Mouse (Mus musculus) lung, adult 18-20 months (tissue): ENCODE data around the gene Ugt1a1.
A peak's percentile ranks its signal among the peaks of the same experiment; 100 is the strongest.
"Not testable (repeated sequence)": the region's sequence is repeated elsewhere in the genome, so short reads cannot be mapped to it uniquely, and the experiment has no call there.

ENCODE experiments used
- DNase-seq, 2 experiments: peaks; one replicate each; pipeline ENCODE4 v3.0.0; 2022; ENCODE audit warnings: mixed read lengths in 2 of 2

Ugt1a1 gene

GRCm38 (mm10) chr1:88211812-88212211 lies at the start of gene Ugt1a1:
Gene Ugt1a1 (plus strand): TSS chr1:88211959.
- peak in 1 of 2 experiments; percentile 6 for DNase-seq

GRCm38 (mm10) chr1:88165711-88166110 lies 46.0 kb upstream of the Ugt1a1 start, which contains the start of gene Ugt1a5:
Gene Ugt1a5 (plus strand): TSS chr1:88166012.
- no peak for DNase-seq

- DNase-seq, result not testable (repeated sequence)
Measured at GRCm38 (mm10) chr1:88172190-88172589, 39.6 kb upstream of the Ugt1a1 start.

- no peak for DNase-seq
Measured at GRCm38 (mm10) chr1:88179657-88180056, 32.1 kb upstream of the Ugt1a1 start.

- DNase-seq, result no peak
Measured at GRCm38 (mm10) chr1:88186325-88186935, 25.3 kb upstream of the Ugt1a1 start.

- no peak for DNase-seq
Measured at GRCm38 (mm10) chr1:88192136-88192535, 19.6 kb upstream of the Ugt1a1 start.

- no peak for DNase-seq
Measured at GRCm38 (mm10) chr1:88195687-88196086, 16.1 kb upstream of the Ugt1a1 start.

- no peak for DNase-seq
Measured at GRCm38 (mm10) chr1:88197443-88197842, 14.3 kb upstream of the Ugt1a1 start.

GRCm38 (mm10) chr1:88199996-88200395 lies 11.8 kb upstream of the Ugt1a1 start:
- DNase-seq, result no peak

GRCm38 (mm10) chr1:88200456-88200855 lies 11.3 kb upstream of the Ugt1a1 start, which contains the start of gene Ugt1a2:
Gene Ugt1a2 (plus strand): TSS chr1:88200601.
- DNase-seq, result no peak

GRCm38 (mm10) chr1:88205294-88205922 lies 6.4 kb upstream of the Ugt1a1 start, which contains the start of gene Dnajb3:
Gene Dnajb3 (minus strand): TSS chr1:88205782.
- peak; percentile 74 to 79 for DNase-seq

GRCm38 (mm10) chr1:88206843-88207479 lies 4.8 kb upstream of the Ugt1a1 start:
- no peak for DNase-seq

GRCm38 (mm10) chr1:88212341-88213045 lies 734 bp downstream of the Ugt1a1 start:
- no peak for DNase-seq

- no peak for DNase-seq
Measured at GRCm38 (mm10) chr1:88213061-88213460, 1.3 kb downstream of the Ugt1a1 start.

GRCm38 (mm10) chr1:88213766-88214461 lies 2.2 kb downstream of the Ugt1a1 start:
- DNase-seq, result peak in 1 of 2 experiments; percentile 10

- no peak for DNase-seq
Measured at GRCm38 (mm10) chr1:88214462-88214952, 2.7 kb downstream of the Ugt1a1 start.

GRCm38 (mm10) chr1:88215466-88216380 lies 4.0 kb downstream of the Ugt1a1 start:
- no peak for DNase-seq

- DNase-seq, result no peak
Measured at GRCm38 (mm10) chr1:88216551-88216950, 4.8 kb downstream of the Ugt1a1 start.

GRCm38 (mm10) chr1:88217144-88217543 lies 5.4 kb downstream of the Ugt1a1 start:
- DNase-seq, result no peak

GRCm38 (mm10) chr1:88217576-88217975 lies 5.8 kb downstream of the Ugt1a1 start:
- DNase-seq, result no peak

GRCm38 (mm10) chr1:88218051-88218450 lies 6.3 kb downstream of the Ugt1a1 start:
- no peak for DNase-seq
